Mouse (Mus musculus) stomach, embryonic 16.5 days (tissue): ENCODE measurements around the gene Sv2c. TPM values are rescaled to one million over a fixed set of nuclear protein-coding genes. Genes with fewer than 3 reads are reported as not detected.
A peak's percentile ranks its signal among the peaks of the same experiment; 100 is the strongest.

Source experiments
- ATAC-seq: fragments of 200-750 bp; cut with Nextera tagmentation; 2 replicates; pipeline ENCODE4 v1.8.0; 2017; ENCODE audit warnings: moderate number of reproducible peaks, moderate TSS enrichment; ENCODE audit not compliant: insufficient read depth, low FRiP score
- H3K27ac ChIP-seq: fragments of 300-500 bp; sonication (generic); 2 replicates; pipeline ENCODE4 v1.5.1; 2014; ENCODE audit warnings: low read length
- H3K27me3 ChIP-seq: fragments of 300-500 bp; sonication (generic); 2 replicates; pipeline ENCODE4 v1.6.1; 2014; ENCODE audit warnings: low read length, control low read depth, mixed read lengths; ENCODE audit not compliant: control insufficient read depth, insufficient read depth
- H3K36me3 ChIP-seq: fragments of 300-500 bp; sonication (generic); 2 replicates; pipeline ENCODE4 v1.6.1; 2014; ENCODE audit warnings: low read length; ENCODE audit not compliant: control insufficient read depth, insufficient read depth
- H3K4me1 ChIP-seq: fragments of 300-500 bp; sonication (generic); 2 replicates; pipeline ENCODE4 v1.6.1; 2014; ENCODE audit warnings: low read length, control low read depth, mixed read lengths; ENCODE audit not compliant: control insufficient read depth, insufficient read depth
- H3K4me2 ChIP-seq: fragments of 300-500 bp; sonication (generic); 2 replicates; pipeline ENCODE4 v1.6.1; 2014; ENCODE audit warnings: low read depth, low read length, mixed read lengths
- H3K4me3 ChIP-seq: fragments of 300-500 bp; sonication (generic); replicated peaks from 2 replicates; pipeline ENCODE4 v1.5.1; 2014; ENCODE audit warnings: mild to moderate bottlenecking, low read length
- H3K9ac ChIP-seq: fragments of 300-500 bp; sonication (generic); 2 replicates; pipeline ENCODE4 v1.6.1; 2014; ENCODE audit warnings: low read length
- H3K9me3 ChIP-seq: fragments of 300-500 bp; sonication (generic); replicated peaks from 2 replicates; pipeline ENCODE4 v1.6.1; 2016; ENCODE audit warnings: low read length, control low read depth; ENCODE audit not compliant: control insufficient read depth
- WGBS: fragments of 180-500 bp; shearing (Covaris S2); extraction: QIAGEN DNeasy Blood & Tissue Kit; methylation state at CpG from one replicate; pipeline ENCODE4 v1.1.7; 2014; 5-methylcytosine and 5-hydroxymethylcytosine counted together
- polyA plus RNA-seq: library from polyadenylated mRNA; unstranded; fragments of >200 nt; fragmentation: Nextera tagmentation; extraction: Ambion mirVana; gene quantifications from 2 replicates; pipeline ENCODE4 v1.2.1, GENCODE M21; 2015

Gene Sv2c
- polyA plus RNA-seq, 1 experiment from 2014 or later, result 2.3 TPM

GRCm38 (mm10) chr13:96030368-96031223 lies 101.8 kb downstream of the Sv2c start:
- ATAC-seq, result no peak
- Histone ChIP-seq H3K27ac (no peak overlapping the region), H3K9ac (no peak overlapping the region), H3K9me3 (no peaks in the 10 kb centered on the region), H3K36me3 (no peaks in the 10 kb centered on the region), H3K27me3 (no peaks in the 10 kb centered on the region), H3K4me2 (no peak overlapping the region), H3K4me1 (no peaks in the 10 kb centered on the region), H3K4me3 (no peak overlapping the region)
- WGBS, result 62% methylated on average over 19 of the region's 19 CpGs

- no peak overlapping the region for H3K9ac ChIP-seq
- no peaks in the 10 kb centered on the region for H3K36me3 ChIP-seq
- no peaks in the 10 kb centered on the region for H3K4me1 ChIP-seq
- no peak for ATAC-seq
- H3K27ac ChIP-seq, result no peak overlapping the region
- no peak overlapping the region for H3K4me2 ChIP-seq
- no peak overlapping the region for H3K4me3 ChIP-seq
- 80% methylated on average over 11 of the region's 11 CpGs for WGBS
- no peaks in the 10 kb centered on the region for H3K9me3 ChIP-seq
- H3K27me3 ChIP-seq, result no peaks in the 10 kb centered on the region
These were observed 108.5 kb downstream of the Sv2c start for GRCm38 (mm10) chr13:96023858-96024257.

- Histone ChIP-seq H3K4me1 (peaks cover 8% of the 10 kb centered on the region), H3K36me3 (no peaks in the 10 kb centered on the region), H3K4me2 (no peak overlapping the region), H3K9me3 (no peaks in the 10 kb centered on the region), H3K4me3 (no peak overlapping the region), H3K27me3 (no peaks in the 10 kb centered on the region), H3K9ac (no peak overlapping the region), H3K27ac (no peak overlapping the region)
- WGBS, result 87% methylated on average over 3 of the region's 3 CpGs
- ATAC-seq, result no peak
These were observed 116.9 kb downstream of the Sv2c start for GRCm38 (mm10) chr13:96015516-96015915.

GRCm38 (mm10) chr13:96010861-96011511 lies 121.4 kb downstream of the Sv2c start:
- Histone ChIP-seq H3K36me3 (no peaks in the 10 kb centered on the region), H3K9ac (no peak overlapping the region), H3K4me3 (no peak overlapping the region), H3K4me2 (peak overlapping the region; percentile 26; the same call in 1 of the 2 replicates), H3K9me3 (no peaks in the 10 kb centered on the region), H3K4me1 (peaks cover 8% of the 10 kb centered on the region), H3K27ac (peak overlapping the region; percentile 28), H3K27me3 (no peaks in the 10 kb centered on the region)
- ATAC-seq, result peak; percentile 80
- WGBS, result 17% methylated on average over 11 of the region's 11 CpGs

- Histone ChIP-seq H3K4me1 (peaks cover 8% of the 10 kb centered on the region), H3K4me2 (no peak overlapping the region), H3K27me3 (no peaks in the 10 kb centered on the region), H3K9ac (no peak overlapping the region), H3K27ac (no peak overlapping the region), H3K36me3 (no peaks in the 10 kb centered on the region), H3K9me3 (no peaks in the 10 kb centered on the region), H3K4me3 (no peak overlapping the region)
- ATAC-seq, result no peak
- WGBS, result 39% methylated on average over 9 of the region's 9 CpGs
These were observed 123.4 kb downstream of the Sv2c start for GRCm38 (mm10) chr13:96008975-96009374.

GRCm38 (mm10) chr13:96008154-96008553 lies 124.2 kb downstream of the Sv2c start:
- WGBS, result 60% methylated on average over 3 of the region's 3 CpGs
- H3K27me3 ChIP-seq, result no peaks in the 10 kb centered on the region
- H3K4me2 ChIP-seq, result no peak overlapping the region
- no peak overlapping the region for H3K9ac ChIP-seq
- H3K9me3 ChIP-seq, result no peaks in the 10 kb centered on the region
- H3K4me1 ChIP-seq, result peaks cover 8% of the 10 kb centered on the region
- H3K27ac ChIP-seq, result no peak overlapping the region
- H3K4me3 ChIP-seq, result no peak overlapping the region
- no peaks in the 10 kb centered on the region for H3K36me3 ChIP-seq
- ATAC-seq, result no peak

GRCm38 (mm10) chr13:96003539-96003938 lies 128.8 kb downstream of the Sv2c start:
- no peaks in the 10 kb centered on the region for H3K36me3 ChIP-seq
- no peak for ATAC-seq
- H3K27ac ChIP-seq, result no peak overlapping the region
- no peaks in the 10 kb centered on the region for H3K4me1 ChIP-seq
- no peaks in the 10 kb centered on the region for H3K27me3 ChIP-seq
- H3K4me2 ChIP-seq, result no peak overlapping the region
- H3K9ac ChIP-seq, result no peak overlapping the region
- 85% methylated on average over 3 of the region's 3 CpGs for WGBS
- H3K4me3 ChIP-seq, result no peak overlapping the region
- H3K9me3 ChIP-seq, result no peaks in the 10 kb centered on the region

GRCm38 (mm10) chr13:96002475-96002874 lies 129.9 kb downstream of the Sv2c start:
- Histone ChIP-seq H3K9me3 (no peaks in the 10 kb centered on the region), H3K27me3 (no peaks in the 10 kb centered on the region), H3K4me1 (no peaks in the 10 kb centered on the region), H3K36me3 (no peaks in the 10 kb centered on the region), H3K4me3 (no peak overlapping the region), H3K9ac (no peak overlapping the region), H3K27ac (no peak overlapping the region), H3K4me2 (no peak overlapping the region)
- no peak for ATAC-seq
- 26% methylated on average over 5 of the region's 5 CpGs for WGBS

GRCm38 (mm10) chr13:95999396-95999795 lies 133.0 kb downstream of the Sv2c start:
- H3K27me3 ChIP-seq, result no peaks in the 10 kb centered on the region
- H3K9ac ChIP-seq, result no peak overlapping the region
- 38% methylated on average over 10 of the region's 10 CpGs for WGBS
- H3K9me3 ChIP-seq, result no peaks in the 10 kb centered on the region
- no peak overlapping the region for H3K27ac ChIP-seq
- H3K4me3 ChIP-seq, result no peak overlapping the region
- H3K4me2 ChIP-seq, result no peak overlapping the region
- H3K36me3 ChIP-seq, result no peaks in the 10 kb centered on the region
- no peak for ATAC-seq
- no peaks in the 10 kb centered on the region for H3K4me1 ChIP-seq
